Mouse (Mus musculus) neural tube, embryonic 14.5 days (tissue): ENCODE results near the gene Tenm4. TPM values are rescaled to one million over a fixed set of nuclear protein-coding genes. Genes with fewer than 3 reads are reported as not detected.
A peak's percentile ranks its signal among the peaks of the same experiment; 100 is the strongest.

Experiments used
- ATAC-seq: fragments of 200-750 bp; cut with Nextera tagmentation; 2 replicates; pipeline ENCODE4 v1.8.0; 2017; ENCODE audit warnings: low read depth, mild to moderate bottlenecking, moderate TSS enrichment, moderate library complexity
- H3K27ac ChIP-seq: fragments of 300-500 bp; sonication (generic); 2 replicates; pipeline ENCODE4 v1.5.1; 2014; ENCODE audit warnings: low read depth, mild to moderate bottlenecking, control low read depth, low read length, moderate library complexity, mixed read lengths
- H3K27me3 ChIP-seq: fragments of 300-500 bp; sonication (generic); 2 replicates; pipeline ENCODE4 v1.6.1; 2014; ENCODE audit warnings: low read length; ENCODE audit not compliant: control insufficient read depth, insufficient read depth
- H3K36me3 ChIP-seq: fragments of 300-500 bp; sonication (generic); 2 replicates; pipeline ENCODE4 v1.6.1; 2014; ENCODE audit warnings: low read length, mixed read lengths; ENCODE audit not compliant: control insufficient read depth, insufficient read depth
- H3K4me1 ChIP-seq: fragments of 300-500 bp; sonication (generic); 2 replicates; pipeline ENCODE4 v1.6.1; 2014; ENCODE audit warnings: low read length; ENCODE audit not compliant: control insufficient read depth, insufficient read depth
- H3K4me2 ChIP-seq: fragments of 300-500 bp; sonication (generic); 2 replicates; pipeline ENCODE4 v1.6.1; 2014; ENCODE audit warnings: mild to moderate bottlenecking, low read depth, low read length, control low read depth
- H3K4me3 ChIP-seq: fragments of 300-500 bp; sonication (generic); 2 replicates; pipeline ENCODE4 v1.5.1; 2014; ENCODE audit warnings: low read depth, low read length, control low read depth, mixed read lengths
- H3K9ac ChIP-seq: fragments of 300-500 bp; sonication (generic); replicated peaks from 2 replicates; pipeline ENCODE4 v1.6.1; 2014; ENCODE audit warnings: low read depth, mild to moderate bottlenecking, control low read depth, low read length, mixed read lengths
- H3K9me3 ChIP-seq: fragments of 300-500 bp; sonication (generic); 2 replicates; pipeline ENCODE4 v1.6.1; 2016; ENCODE audit warnings: low read length; ENCODE audit not compliant: control insufficient read depth
- WGBS: fragments of 180-500 bp; shearing (Covaris S2); extraction: QIAGEN DNeasy Blood & Tissue Kit; methylation state at CpG from one replicate; pipeline ENCODE4 v1.1.7; 2014; 5-methylcytosine and 5-hydroxymethylcytosine counted together
- polyA plus RNA-seq: library from polyadenylated mRNA; unstranded; fragments of >200 nt; fragmentation: Nextera tagmentation; extraction: Ambion mirVana; gene quantifications from 2 replicates; pipeline ENCODE4 v1.2.1, GENCODE M21; 2014

Tenm4 gene
- polyA plus RNA-seq, 1 experiment from 2014 or later = 54.8 TPM

GRCm38 (mm10) chr7:96511018-96511609 is 340.1 kb downstream of the Tenm4 start:
- WGBS = 87% methylated on average over 7 of the region's 7 CpGs
- ATAC-seq = no peak

DNA sequence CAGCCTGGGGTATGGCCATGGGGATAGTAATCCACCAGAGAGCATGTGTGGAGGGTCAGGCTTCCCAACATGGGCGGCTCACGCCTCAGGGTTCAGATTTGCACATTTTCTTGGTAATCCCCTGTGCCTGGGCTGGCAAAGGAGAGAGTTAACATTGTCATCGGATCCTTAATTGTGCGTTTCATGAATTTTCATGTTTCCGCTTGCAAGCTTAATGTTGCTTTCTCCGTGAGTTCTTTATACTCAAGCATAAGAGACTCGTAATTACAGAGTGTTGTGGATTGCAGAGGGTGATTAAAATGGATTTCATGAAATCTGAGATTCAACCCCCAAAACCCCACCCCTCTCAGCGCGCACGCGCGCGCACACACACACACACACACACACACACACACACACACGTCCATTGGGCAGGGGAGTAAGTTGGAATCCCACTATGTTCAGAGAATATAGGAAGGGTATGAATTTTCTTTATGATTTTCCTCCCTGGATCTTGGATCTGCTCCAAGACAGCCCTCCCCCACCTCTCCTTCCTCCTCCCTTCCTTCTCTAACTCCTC is 341.0 kb downstream of the Tenm4 start:
- no peaks in the 10 kb centered on the region for H3K27me3 ChIP-seq
- no peak overlapping the region; the same call in 1 of the 2 replicates for H3K27ac ChIP-seq
- no peak overlapping the region for H3K9ac ChIP-seq
- H3K4me1 ChIP-seq = no peaks in the 10 kb centered on the region
- no peaks in the 10 kb centered on the region for H3K36me3 ChIP-seq
- no peak overlapping the region for H3K4me2 ChIP-seq
- H3K9me3 ChIP-seq = no peaks in the 10 kb centered on the region
- ATAC-seq = peak; percentile 66
- WGBS = 71% methylated on average over 14 of the region's 14 CpGs
- H3K4me3 ChIP-seq = no peak overlapping the region

More at GRCm38 (mm10) chr7:96511018-96511609, 340.1 kb downstream of the Tenm4 start:
- Histone ChIP-seq H3K4me1 (no peaks in the 10 kb centered on the region), H3K27me3 (no peaks in the 10 kb centered on the region), H3K27ac (no peak overlapping the region), H3K36me3 (no peaks in the 10 kb centered on the region), H3K9me3 (no peaks in the 10 kb centered on the region), H3K9ac (no peak overlapping the region), H3K4me2 (no peak overlapping the region), H3K4me3 (no peak overlapping the region)

- H3K4me2 ChIP-seq = no peak overlapping the region
- no peak overlapping the region for H3K9ac ChIP-seq
- H3K27ac ChIP-seq = no peak overlapping the region
- no peaks in the 10 kb centered on the region for H3K36me3 ChIP-seq
- no peaks in the 10 kb centered on the region for H3K4me1 ChIP-seq
- H3K9me3 ChIP-seq = no peaks in the 10 kb centered on the region
- H3K4me3 ChIP-seq = no peak overlapping the region
- no peaks in the 10 kb centered on the region for H3K27me3 ChIP-seq
- ATAC-seq = no peak
- WGBS = 0% methylated on average over 2 of the region's 2 CpGs
Measured at GRCm38 (mm10) chr7:96519216-96519615, 348.2 kb downstream of the Tenm4 start.

DNA sequence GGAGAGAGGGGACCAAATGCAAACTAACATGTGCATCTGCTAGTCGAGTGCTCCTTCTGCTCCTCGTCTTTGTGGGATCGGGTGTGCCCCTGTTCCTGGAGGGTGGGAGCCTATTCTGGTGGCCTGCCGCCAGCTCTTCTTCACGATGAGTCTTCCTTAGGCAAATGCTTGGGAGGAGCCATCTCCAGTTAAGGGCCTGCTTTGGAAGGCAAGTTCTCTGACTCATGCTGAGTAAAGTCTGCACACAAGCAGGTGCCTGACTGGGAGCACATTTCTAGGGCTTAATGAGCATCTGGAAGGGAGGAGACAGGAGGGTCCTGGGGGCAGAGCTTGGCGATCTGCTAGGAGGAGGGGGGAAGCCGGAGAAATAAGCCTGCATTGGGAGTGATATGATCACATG is 350.9 kb downstream of the Tenm4 start:
- no peak overlapping the region for H3K4me3 ChIP-seq
- no peak overlapping the region for H3K4me2 ChIP-seq
- no peak for ATAC-seq
- no peak overlapping the region for H3K9ac ChIP-seq
- H3K36me3 ChIP-seq = no peaks in the 10 kb centered on the region
- no peaks in the 10 kb centered on the region for H3K27me3 ChIP-seq
- no peaks in the 10 kb centered on the region for H3K4me1 ChIP-seq
- H3K9me3 ChIP-seq = no peaks in the 10 kb centered on the region
- WGBS = 73% methylated on average over 7 of the region's 7 CpGs
- H3K27ac ChIP-seq = no peak overlapping the region

- WGBS = 87% methylated on average over 2 of the region's 2 CpGs
- no peaks in the 10 kb centered on the region for H3K36me3 ChIP-seq
- no peaks in the 10 kb centered on the region for H3K27me3 ChIP-seq
- H3K27ac ChIP-seq = no peak overlapping the region
- H3K4me3 ChIP-seq = no peak overlapping the region
- H3K9me3 ChIP-seq = no peaks in the 10 kb centered on the region
- no peak overlapping the region for H3K4me2 ChIP-seq
- H3K4me1 ChIP-seq = no peaks in the 10 kb centered on the region
- no peak overlapping the region for H3K9ac ChIP-seq
- ATAC-seq = no peak
Measured at GRCm38 (mm10) chr7:96523673-96524072, 352.6 kb downstream of the Tenm4 start.

GRCm38 (mm10) chr7:96524486-96525205 is 353.6 kb downstream of the Tenm4 start:
- 77% methylated on average over 8 of the region's 8 CpGs for WGBS
- no peak overlapping the region for H3K4me3 ChIP-seq
- H3K27me3 ChIP-seq = no peaks in the 10 kb centered on the region
- H3K9ac ChIP-seq = no peak overlapping the region
- H3K36me3 ChIP-seq = no peaks in the 10 kb centered on the region
- no peaks in the 10 kb centered on the region for H3K4me1 ChIP-seq
- no peak overlapping the region for H3K27ac ChIP-seq
- H3K4me2 ChIP-seq = no peak overlapping the region
- H3K9me3 ChIP-seq = no peaks in the 10 kb centered on the region
- no peak for ATAC-seq

DNA sequence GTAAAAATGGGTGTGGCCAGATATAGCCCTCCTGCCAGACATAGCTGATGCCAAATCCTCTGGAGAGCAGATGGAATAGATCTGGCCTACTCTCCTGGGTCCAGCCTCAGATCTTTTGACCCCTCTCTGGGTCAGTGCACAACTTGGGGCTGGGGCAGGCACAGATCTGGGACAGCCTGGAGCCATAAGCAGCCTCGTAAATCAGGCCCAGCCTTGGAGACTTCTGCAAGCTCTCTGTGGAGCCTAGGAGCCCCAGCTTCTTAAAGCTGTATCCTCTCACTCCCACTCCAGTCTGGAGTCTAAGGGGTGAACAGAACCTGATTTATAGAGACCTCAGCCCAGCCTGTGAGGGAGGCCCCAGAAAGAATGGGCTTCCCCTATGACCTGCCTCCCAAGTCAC is 354.3 kb downstream of the Tenm4 start:
- no peaks in the 10 kb centered on the region for H3K9me3 ChIP-seq
- no peak overlapping the region for H3K4me2 ChIP-seq
- no peaks in the 10 kb centered on the region for H3K27me3 ChIP-seq
- H3K36me3 ChIP-seq = no peaks in the 10 kb centered on the region
- H3K4me1 ChIP-seq = no peaks in the 10 kb centered on the region
- WGBS = 53% methylated on average over 1 of the region's 1 CpGs
- no peak overlapping the region for H3K9ac ChIP-seq
- H3K4me3 ChIP-seq = no peak overlapping the region
- H3K27ac ChIP-seq = no peak overlapping the region
- no peak for ATAC-seq

DNA sequence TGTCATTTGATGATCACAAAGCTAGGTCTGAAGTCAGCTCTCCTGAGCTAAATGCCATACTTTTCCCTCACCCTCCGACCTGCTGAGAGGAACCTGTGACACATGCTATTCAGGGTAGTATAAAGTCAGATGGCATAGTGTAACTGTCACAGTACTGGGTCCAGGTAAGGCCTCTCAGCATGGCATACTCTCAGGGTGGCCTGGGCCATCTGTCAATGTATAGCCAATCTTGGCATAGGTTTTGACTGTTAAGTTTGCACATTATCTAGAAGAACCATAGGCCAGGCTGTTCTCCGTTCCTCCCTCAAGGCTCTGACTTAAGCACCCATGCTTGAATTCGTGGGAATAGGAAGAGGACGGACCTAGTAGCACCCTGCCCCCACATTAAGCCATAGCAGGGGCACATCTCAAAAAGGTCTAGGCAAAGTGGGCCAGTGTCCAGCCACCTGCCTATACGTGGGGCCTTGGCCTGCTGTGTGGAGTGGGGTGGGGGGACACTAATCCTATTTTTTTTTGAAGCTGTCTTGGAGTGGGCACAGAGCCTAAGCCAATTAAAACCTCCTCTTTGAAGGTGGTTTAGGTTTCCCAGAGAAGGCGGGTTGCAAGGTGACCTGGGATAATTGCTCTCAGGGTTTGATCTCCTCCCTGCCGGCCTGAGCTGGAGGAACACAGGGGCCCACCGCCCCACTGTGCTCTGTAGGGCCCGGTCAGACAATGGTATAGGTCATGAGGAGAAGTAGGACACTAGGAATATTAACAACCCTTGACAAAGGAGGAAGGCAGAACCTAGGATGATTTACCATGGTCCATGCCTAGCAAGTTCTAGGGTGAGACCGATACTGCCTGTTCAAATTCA is 359.8 kb downstream of the Tenm4 start:
- H3K4me3 ChIP-seq = no peak overlapping the region
- no peaks in the 10 kb centered on the region for H3K27me3 ChIP-seq
- no peak overlapping the region for H3K9ac ChIP-seq
- no peaks in the 10 kb centered on the region for H3K9me3 ChIP-seq
- H3K4me1 ChIP-seq = no peaks in the 10 kb centered on the region
- no peak for ATAC-seq
- 51% methylated on average over 10 of the region's 10 CpGs for WGBS
- no peaks in the 10 kb centered on the region for H3K36me3 ChIP-seq
- no peak overlapping the region for H3K4me2 ChIP-seq
- no peak overlapping the region for H3K27ac ChIP-seq
